Comparison of ENCODE assay signal across 11 mouse cellular contexts in genomic region chr5:117937186-117937585, GRCm38 (mm10). TPM values are rescaled to one million over a fixed set of nuclear protein-coding genes. Genes with fewer than 3 reads are reported as not detected.
DNase-seq lines count a peak whose midpoint lies in the region.
"Had no signal": no experiment of that assay in that cellular context is flagged by ENCODE, and none has a peak within 500 bp of the region (broad histone marks: within the 10 kb centered on the region; RNA-seq: fewer than 3 reads in every experiment).

No protein-coding gene starts in this region.

- peak; percentile 96 for DNase-seq in brain, adult 2 months (ENCODE audit: low read depth, low spot score)
- peak; percentile 60 for DNase-seq in cerebellum, adult 11 months
- DNase-seq in cerebellum, adult 8-10 months: peak; percentile 57
- peak; percentile 83 to 88 for DNase-seq in cerebellum, postnatal 14 days
- no peak for DNase-seq in gastrocnemius, postnatal 36 days
- DNase-seq in kidney, adult 8-10 months: no peak
- no peak for DNase-seq in urinary bladder, postnatal 25 days (ENCODE audit: low spot score)
- DNase-seq: adrenal gland, postnatal 14 days; embryo, embryonic 11 days; gastrocnemius, postnatal 14 days; kidney, adult 18-20 months had no signal

- intact Hi-C loops in gastrocnemius, postnatal 36 days (cut with DNase I): no loop called here

RNA-seq across cellular contexts. Expression of gene Fbxo21, which starts 39.3 kb away (rescaled TPM):
- 10 to 100 TPM in 1 of 2 experiments, 1 to 10 TPM in 1; 8.5 to 13.6 TPM for total RNA-seq in gastrocnemius, postnatal 36 days (2021)

Comparison
In these comparisons a context has a peak if more than half of its experiments do, and no peak if none do; other contexts are left out.
1. DNase-seq: peak in brain, adult 2 months (single experiment), cerebellum, adult 11 months (single experiment), cerebellum, adult 8-10 months (single experiment) and cerebellum, postnatal 14 days (2 of 2); none in gastrocnemius, postnatal 36 days (0 of 2), kidney, adult 8-10 months (0 of 2) and urinary bladder, postnatal 25 days (single experiment).